Mouse (Mus musculus) cerebellum, adult 8-10 months (tissue): ENCODE measurements at regions not wholly inside any gene's neighbourhood (a gene's known extent, or its start where the extent isn't known, plus 50 kb on each side); places are given as distances from the start of the nearest gene placed in this dataset.

ENCODE experiments used
- DNase-seq: peaks from one replicate; pipeline ENCODE4 v3.0.0; 2022

DNA sequence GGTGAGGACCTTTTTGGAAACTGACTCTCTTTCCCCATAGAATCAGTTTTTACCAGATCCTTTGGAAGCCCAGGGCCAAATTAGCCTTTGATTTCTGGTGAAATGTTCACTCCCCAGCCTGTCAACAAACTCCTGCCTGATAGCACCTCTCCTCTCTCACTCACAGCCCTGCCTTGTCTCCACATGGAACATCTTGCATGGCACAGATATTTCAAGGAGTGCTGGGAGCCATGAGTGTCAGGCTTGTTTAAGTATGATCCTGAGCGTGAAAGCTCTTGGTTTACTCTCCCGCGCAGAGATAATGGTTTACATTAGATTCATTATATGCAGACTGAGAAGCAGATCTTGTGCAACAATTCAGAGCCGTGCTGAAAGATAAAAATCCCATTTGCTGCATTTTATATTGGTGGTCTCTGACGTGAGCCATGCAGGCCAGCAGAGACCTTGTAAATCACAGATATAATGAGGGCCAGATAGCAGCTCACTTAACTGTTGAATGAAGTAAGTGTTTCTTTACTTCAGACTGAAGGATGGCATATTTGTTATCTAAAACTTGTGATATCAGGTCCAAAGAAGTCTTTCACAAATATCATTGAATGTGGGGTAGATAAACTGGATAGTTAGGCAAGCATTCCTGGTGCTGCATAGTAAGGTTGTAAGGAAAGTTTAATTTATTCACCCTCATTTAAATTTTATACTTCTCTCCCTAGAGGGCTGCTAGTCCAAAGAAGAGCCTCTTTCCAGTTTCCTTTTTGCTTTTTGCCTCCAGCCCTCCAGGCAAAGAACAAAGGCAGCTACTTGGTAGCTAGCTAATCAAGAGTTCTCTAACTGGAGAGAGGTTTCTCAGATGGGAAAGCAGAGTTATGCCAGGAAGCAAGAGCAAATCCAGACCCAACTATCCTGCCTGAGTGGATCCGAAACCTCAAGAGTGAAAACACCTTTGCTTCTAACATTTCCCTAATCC lies 81.8 kb downstream of the Tbx18 start:
- DNase-seq = no peak

DNA sequence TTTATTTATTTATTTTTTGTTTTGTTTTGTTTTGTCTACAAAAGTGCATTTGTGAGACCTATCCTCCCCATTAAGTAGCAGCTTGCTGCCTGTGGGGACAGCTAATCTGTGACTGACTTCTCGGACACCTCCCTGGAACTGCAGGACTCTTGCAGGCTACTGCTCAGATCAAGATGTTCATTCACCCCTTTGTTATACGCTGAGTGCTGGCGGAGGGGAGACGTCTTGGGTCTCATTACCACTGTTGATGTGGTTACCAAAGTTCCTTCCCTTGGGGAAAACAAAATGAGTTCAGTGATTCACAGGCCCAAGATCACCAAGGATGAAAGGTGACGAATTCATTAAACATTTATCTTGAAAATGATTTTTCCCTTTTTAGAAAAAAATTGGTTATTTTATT lies 82.7 kb downstream of the Tbx18 start:
- DNase-seq = no peak

GRCm38 (mm10) chr9:87645032-87645431 lies 86.0 kb downstream of the Tbx18 start:
- no peak for DNase-seq

DNA sequence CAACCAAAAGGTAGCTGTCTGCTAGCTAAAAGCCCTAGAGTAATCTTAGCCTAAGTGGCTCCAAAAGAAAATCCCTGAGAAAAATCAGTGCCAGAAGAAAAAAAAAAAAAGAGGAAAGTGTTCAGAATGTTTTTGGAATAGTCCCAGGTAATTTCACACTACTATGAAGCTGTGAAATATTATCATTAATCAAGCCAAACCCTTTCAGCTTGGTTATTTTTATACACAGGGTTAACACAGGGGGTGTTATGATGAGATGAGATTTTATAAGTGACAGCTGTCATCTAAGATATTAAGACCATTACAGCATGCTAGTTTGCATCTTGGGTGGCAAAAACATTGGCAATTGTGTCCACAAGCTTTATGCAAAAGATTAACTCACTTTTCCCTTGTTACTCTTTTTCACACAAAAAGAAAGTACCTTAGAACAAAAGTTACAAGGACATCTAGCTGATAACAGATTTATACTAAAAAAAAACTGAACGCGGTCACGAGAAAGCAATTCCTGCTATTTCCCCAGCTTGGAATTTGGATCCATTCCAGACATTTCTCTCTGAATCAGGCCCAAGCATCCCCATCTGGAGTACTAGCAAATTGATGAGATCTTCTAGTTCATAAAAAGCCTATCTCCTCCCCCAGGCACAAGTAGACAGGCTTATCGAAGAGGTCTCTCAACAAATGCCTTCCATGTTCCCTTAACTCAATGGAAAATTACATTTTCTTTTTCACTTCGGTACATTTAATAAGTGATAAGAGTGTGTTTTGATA lies 97.0 kb downstream of the Tbx18 start:
- DNase-seq = no peak

DNA sequence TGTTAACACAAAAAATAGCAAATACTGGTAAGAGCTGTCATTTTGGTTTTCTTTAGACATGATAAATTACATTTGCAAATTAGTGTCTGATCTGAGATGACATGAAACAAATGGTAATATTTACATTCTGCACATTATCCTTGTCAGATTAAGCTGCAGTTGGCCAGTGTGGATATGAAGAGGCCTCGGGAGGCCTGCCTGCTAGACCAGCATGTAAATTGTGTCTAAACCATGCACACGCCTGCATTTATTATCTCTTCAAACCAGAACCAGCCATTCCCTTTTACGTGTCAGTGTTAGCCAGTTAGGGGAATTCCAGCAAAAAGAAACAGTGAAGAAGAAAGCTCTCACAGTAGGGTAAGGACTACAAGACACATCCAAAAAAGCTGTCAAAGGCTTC lies 104.6 kb downstream of the Tbx18 start:
- no peak for DNase-seq

- no peak for DNase-seq
Measured at GRCm38 (mm10) chr9:87618238-87618673, 112.8 kb downstream of the Tbx18 start.

DNA sequence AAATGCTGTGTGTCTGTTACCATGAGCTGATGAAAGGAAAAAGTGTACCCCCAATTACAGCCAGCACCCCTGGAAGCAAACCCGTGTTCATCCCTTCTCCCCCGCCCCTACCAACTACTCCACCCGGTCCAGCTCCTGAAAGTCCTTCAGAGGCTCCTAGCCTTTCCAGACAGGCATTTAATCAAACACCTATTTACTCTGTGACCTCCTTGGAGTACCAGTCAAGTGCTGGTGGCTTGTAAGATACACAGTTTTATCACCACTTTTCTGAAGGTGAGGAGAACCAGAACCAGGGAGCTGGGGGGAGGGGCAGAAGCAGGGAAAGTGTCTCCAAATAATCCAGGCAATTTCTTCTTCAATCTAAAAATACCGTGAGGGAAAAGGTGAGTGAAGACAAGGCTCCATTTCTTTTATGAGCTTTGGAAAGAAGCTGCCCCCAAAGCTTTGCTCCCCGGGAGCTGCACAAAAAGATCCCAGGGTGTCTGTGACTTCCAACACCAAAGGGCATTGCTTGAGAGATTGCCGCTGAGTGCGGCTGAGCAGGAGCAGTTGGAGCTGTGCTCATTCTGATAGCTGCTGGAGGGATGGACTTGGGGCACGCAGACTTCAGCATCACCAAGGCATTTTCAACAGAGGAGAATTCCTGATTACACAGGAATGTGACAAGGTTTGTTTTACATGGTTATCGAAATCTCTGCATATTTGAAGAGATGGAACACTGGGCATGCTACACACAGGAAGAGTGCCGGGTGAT lies 123.0 kb downstream of the Tbx18 start:
- no peak for DNase-seq

- DNase-seq = no peak
Measured at GRCm38 (mm10) chr9:87575591-87575990, 155.5 kb downstream of the Tbx18 start.

DNA sequence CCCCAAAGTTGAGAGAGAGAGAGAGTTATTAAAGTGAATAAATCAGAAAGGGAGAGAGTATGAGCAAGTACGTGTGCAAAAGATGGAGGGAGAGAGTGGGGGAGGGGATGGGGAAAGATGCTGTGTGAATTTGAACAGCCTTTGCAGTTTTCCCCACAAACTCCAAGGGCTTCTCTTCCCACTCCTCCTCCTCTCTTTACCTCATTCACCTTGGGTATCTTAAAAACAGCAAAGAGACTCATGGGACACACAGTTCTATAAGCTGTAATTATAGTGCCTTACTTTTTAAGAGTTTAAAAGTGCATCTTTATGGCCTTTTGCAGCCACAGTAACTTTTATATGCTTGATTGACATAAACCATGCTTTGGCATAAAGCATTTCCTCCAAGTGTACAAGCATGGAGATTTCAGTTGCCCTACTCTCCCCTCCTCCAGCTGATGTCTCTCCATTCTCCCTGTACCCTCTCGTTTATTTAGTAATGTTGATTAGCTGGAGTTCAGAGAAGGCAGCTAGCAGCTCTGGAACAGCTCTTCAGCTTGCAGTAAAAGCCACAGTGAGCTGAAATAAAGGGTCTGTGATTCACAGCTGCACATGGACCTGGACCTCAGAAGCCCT lies 156.7 kb downstream of the Tbx18 start:
- DNase-seq = no peak

- DNase-seq = no peak
Measured at GRCm38 (mm10) chr9:87563244-87563643, 167.8 kb downstream of the Tbx18 start.

DNA sequence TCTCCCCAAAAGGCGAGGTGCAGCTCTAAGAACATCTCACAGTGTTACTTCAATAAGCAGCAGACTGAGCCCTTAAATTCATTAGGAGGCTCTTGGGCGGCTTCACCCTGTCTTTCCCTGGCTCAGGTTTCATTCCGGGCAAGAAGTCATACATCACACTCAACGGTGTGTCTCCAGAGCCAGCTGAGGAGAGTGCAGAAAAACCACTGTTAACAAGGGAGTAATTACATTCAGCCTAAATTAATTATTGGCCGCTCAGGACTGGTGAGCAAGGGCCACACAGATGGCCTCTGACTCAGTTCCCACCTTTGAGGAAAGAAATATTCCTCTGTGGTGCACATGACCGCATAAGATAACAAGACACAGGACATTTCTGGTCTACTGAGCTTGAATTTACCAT lies 168.3 kb downstream of the Tbx18 start:
- DNase-seq = no peak

DNA sequence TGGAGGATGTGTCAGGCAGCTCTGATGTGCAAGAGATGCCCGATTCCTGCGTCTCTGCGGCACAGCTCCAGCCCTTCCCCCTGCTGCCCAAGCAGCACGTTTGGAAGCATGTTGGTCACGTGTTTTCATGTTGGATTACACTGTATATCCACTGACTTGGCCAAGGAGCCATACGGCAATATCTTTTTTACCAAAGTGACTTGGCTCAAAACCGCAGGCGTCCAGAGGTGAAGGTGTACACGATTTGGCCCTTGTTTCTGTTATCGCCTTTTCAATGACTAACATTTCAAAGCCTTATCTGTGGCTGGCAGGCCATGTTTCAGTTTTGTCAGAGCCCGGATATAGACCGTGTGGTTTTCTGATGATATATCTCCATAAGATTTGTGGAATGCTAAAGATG lies 173.2 kb downstream of the Tbx18 start:
- no peak for DNase-seq

GRCm38 (mm10) chr9:87556953-87557394 lies 174.1 kb downstream of the Tbx18 start:
- DNase-seq = no peak

DNA sequence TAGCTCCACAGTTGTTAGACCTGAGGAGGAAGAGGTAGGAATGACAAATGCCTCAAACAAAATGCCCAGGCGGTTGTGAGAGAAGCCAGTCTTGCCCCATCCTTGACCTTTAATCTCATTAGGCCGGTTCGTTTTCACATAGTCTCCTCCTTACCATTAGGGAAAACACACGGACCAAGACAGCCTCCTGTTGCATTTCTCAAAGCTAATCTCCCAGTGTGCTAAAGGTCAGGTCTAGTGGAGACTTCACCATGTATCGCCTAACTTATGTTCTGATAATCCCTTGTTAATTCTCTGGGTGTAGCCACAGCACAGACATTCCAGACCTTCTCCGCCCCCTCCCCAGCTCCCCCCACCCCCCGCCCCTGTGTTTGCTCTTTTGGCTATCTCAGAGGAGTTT lies 174.5 kb downstream of the Tbx18 start:
- no peak for DNase-seq

- no peak for DNase-seq
Measured at GRCm38 (mm10) chr9:87533182-87533581, 197.9 kb downstream of the Tbx18 start.

DNA sequence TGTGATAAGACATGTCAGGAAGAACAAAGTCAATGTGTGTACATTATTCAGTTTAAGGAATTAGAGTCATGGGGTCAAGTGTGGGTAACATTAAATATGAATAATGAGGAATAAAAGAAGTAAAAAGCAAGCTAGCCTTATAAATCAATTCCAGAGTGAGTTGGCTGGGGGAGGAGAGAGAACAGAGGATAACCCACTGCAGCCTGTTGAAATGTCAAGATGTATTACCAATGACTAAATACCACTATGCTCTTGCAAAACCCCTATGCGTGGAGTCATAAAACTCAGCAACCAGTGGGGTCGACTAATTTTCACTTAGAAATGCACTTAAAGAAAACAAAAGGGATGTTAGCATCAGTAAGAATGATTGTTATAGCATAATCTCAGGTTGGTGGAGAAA lies 201.2 kb downstream of the Tbx18 start:
- DNase-seq = no peak

GRCm38 (mm10) chr9:87524890-87525684 lies 206.0 kb downstream of the Tbx18 start:
- DNase-seq = no peak

DNA sequence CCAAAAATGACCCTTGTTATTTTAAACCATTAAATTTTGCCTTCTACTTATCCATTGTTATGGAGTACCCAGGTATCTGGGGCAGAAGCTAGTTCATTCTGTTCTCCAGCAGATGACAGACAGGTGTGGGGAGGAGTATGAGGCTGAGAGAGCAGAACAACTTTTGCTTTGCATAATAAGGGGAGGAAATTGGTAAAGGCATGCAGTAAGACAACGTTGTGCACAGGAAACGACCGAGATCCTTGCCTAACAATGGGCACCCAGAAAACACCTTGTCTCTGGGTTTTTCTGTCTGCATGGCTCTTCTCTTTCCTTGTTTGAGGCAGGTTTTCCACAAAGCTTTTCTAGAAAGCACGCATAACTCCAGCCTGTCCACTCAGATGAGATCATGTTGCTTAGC lies 220.4 kb downstream of the Tbx18 start:
- no peak for DNase-seq

- DNase-seq = no peak
Measured at GRCm38 (mm10) chr9:87504673-87505385, 226.2 kb downstream of the Tbx18 start.

DNA sequence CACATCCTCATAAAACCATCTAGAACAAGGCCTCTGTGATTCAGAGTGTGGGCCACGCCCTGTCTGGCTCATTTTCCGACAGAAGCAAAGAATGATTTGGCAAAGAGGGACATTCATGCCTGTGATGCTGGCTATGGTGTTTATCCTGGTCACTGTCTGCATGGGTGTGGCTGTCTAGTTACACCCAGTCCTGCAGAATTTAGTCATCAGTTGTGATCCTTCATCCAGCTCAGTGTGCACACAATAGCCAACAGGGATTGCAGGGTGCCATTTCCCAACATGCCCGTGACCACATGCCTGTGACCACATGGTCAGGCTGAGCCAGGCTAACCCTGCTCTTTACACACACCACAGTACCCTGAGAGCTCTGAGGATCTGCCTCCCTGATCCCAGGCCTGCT lies 208.8 kb upstream of the Cep162 start:
- DNase-seq = no peak

DNA sequence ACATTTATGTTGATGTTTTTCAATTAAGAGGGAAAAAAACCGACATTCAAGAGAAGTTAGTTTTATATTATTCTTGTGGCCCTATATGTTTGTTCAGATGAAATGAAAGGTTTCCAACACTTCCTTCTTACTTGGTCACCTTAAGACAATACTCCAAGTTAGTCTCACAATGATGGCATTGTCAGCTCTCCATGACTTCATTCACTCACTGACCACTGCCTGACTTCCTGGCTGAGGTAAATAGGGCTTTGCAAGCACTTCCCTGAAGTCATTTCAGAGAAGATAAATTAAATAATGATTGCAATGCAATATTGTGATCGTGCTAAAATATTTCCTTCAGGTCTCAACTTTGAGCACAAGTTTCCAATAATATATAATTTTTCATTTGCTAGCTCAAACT lies 197.9 kb upstream of the Cep162 start:
- no peak for DNase-seq
